Mouse (Mus musculus): ENCODE data around the gene 2310011J03Rik.

DNA sequence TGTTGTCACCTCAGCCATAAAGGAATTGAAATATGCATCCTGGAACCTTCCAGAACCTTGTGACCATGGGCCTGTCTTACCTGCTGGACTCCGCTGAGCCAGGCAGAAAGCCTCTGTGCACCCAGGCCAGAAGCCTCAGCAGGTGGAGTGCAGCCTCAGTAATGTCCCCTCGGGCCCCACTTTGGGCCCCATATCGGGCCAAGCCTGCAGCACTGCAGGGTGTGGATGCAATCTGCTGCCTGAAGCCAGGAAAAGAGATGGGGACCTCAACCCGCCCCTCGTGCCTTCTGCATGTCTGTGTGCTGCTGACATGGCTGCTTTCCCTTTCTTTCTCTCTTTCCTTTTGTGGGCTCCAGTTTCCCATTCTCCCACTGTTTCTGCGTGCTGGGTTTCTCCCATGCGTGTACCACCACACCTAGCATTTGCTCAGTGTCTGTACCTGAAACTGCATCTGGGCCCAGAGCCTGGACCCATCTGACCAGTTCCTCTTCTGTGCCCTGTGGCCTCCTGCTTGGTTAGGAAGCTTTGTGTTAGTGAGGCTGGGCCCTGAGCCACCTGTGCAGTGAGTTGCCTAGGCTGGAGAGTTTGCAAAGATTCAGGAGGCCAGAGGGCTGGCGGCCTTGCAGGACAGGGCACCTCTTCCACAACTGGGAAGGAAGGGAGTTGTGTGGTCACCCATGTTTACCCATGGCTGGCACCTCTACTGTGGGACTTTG lies 48.3 kb downstream of the 2310011J03Rik start:
- TF ChIP-seq CTCF (IDR thresholded peaks at IDR 0.05 in 2 of 3, conservative IDR thresholded peaks at IDR 0.05 in 1 of 3; ENCODE audit: control insufficient read depth in 1 of 3, insufficient read depth in 1 of 3, low read depth in 2 of 3, low read length in 3 of 3, poor library complexity in 1 of 3, severe bottlenecking in 1 of 3) (no peak), RAD21 (IDR thresholded peaks at IDR 0.05; ENCODE audit: low read depth, low read length) (no peak), EP300 (IDR thresholded peaks at IDR 0.05; ENCODE audit: low read depth in 1 of 2, low read length in 2 of 2) (no peak), KAT2A (conservative IDR thresholded peaks at IDR 0.05; ENCODE audit: low read depth, low read length) (no peak), CHD2 (IDR thresholded peaks at IDR 0.05; ENCODE audit: low read length) (no peak), NELFE (IDR thresholded peaks at IDR 0.05; ENCODE audit: low read depth, low read length) (no peak), POLR2A (IDR thresholded peaks at IDR 0.05; ENCODE audit: control insufficient read depth in 1 of 2, insufficient read depth in 1 of 2, low read depth in 1 of 2, low read length in 2 of 2, poor library complexity in 1 of 2) (no peak), MAX (IDR thresholded peaks at IDR 0.05; ENCODE audit: low read length) (no peak)

All from MEL (cell line).